Mouse (Mus musculus): ENCODE measurements at regions not wholly inside any gene's neighbourhood (a gene's known extent, or its start where the extent isn't known, plus 50 kb on each side); places are given as distances from the start of the nearest gene placed in this dataset.

DNA sequence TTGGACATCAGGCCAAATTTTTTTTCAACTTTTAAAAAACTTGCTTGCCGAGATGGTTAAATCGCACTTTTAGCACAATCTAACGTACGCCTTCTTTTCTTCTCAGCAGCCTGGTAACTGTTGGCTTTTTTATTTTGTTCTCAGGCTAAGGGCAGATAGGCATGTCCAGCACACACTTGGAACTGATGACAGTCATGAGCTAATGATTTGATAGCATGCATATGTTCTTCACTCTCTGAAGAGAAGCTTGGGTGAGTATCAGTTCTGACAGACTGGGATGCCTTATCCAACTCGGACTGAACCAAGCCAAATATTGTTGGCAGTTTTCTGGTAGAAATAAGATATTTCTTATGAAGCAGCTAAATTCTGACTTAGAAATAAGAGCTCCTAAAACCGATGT lies 145.9 kb downstream of the Ndfip2 start:
- TF ChIP-seq GATA1 (IDR thresholded peaks at IDR 0.05; ENCODE audit: borderline replicate concordance, low read length) (no peak), FLI1 (IDR thresholded peaks at IDR 0.05; ENCODE audit: low read length) (no peak)

Data from megakaryocyte, embryonic 14.5 days (primary cell).